Mouse (Mus musculus): ENCODE results near the gene Ttc6. TPM values are rescaled to one million over a fixed set of nuclear protein-coding genes. Genes with fewer than 3 reads are reported as not detected.

Ttc6 gene
- total RNA-seq, 2 experiments from 2014 or later = not detected

DNA sequence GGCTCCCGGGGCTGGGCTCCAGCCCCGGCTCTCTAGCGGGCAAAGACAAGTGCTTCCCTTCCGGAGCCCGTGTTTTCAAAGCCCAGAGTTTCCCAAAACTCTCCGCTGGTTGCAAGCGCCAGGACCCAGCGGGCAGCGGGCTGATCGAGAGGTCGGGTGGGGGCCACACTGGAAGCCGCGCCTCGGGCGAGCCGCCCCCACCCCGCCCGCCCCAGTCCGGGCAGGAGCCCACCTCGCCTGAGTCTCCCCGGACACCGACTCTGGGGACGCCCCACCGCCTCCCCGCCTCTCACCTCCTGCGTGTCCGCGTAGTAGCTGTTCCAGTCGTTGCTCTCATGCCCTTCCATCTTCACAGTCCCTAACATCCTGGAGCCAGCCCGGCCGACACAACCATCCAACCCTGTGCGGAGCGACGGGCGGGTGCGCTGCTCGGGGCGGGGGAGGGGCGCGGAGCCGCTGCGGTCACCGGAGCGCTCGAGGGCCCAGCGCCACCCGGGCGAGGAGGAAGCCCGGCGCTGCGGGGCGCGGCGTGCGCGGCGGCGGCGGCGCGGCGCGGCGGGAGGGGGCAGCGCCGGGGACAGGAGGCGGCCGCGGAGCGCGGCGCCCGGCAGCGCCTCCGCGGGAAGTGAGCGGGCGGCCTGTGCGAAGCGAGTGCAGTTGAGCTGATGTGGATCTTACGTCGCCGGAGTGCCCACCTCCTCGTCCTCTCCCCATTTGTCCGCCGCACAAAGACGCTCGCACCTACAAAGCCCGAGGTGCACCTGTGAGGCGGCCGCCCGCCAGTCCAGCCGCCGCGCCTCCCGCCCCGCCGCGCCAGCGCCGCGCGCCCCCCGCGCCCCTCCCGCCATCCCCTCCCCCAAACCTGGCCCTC is 18.3 kb upstream of the Ttc6 start:
- DNase-seq (ENCODE audit: low spot score) = no peak

DNA sequence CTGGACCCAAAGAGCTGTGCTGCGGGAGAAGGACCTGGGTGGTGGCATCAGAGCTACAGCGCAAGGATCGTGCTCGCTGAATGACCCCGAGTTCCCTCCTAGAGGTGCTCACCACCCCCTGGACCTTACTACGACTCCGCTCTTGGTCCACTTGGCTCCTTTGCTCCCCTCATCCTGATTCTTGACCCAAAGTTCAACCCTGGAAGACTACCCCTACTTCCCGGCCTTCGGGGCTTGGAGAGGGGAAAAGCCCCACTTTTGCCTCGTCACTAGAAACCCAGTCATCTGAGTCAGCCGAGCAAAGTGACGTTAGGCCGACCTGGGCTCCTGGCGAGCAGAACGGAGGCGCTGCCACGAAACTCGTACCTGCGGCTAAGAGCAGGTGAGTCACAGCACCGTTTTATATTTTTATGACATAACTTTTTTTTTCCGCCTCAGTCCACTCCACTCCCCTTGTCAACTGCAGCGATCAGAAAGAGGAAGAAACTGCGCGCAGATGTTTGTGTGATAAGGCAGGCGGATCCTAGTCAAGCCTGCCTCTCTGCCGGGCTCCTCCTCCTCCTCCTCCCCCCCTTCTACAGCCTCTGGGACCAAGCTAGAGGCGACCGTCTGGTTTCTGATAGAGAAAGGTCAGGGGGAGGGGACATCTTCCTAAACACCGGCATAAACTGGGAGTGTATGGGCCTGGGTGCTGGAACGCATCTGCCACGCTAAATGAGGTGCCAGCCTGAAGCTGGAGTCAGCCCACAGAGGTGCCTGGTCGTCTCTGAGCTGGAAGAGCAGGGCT is 17.3 kb upstream of the Ttc6 start, which contains the start of gene Foxa1:
Gene Foxa1 (minus strand): TSS at position 502 of the 787 bp plus-strand sequence.
- DNase-seq (ENCODE audit: low spot score) = no peak

DNA sequence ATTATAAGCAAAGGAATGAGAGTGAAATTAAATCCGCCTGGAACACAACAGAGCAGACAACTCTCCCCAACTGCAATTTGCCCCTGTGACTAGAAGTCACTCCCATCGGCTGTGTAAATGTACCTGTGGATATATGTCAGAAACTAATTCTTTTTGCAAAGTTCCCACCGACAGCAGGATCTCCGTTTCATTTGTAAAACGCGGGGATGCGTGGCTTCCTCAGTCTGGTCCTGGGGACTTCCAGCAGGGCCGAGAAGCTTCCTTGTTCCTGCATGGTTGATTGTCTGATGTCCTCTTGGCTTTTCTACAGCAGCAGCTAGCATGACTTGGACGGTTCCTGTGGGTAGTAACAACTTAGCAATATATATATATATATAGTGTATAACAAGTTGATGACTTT is 16.0 kb upstream of the Ttc6 start:
- DNase-seq (ENCODE audit: low spot score) = no peak

DNA sequence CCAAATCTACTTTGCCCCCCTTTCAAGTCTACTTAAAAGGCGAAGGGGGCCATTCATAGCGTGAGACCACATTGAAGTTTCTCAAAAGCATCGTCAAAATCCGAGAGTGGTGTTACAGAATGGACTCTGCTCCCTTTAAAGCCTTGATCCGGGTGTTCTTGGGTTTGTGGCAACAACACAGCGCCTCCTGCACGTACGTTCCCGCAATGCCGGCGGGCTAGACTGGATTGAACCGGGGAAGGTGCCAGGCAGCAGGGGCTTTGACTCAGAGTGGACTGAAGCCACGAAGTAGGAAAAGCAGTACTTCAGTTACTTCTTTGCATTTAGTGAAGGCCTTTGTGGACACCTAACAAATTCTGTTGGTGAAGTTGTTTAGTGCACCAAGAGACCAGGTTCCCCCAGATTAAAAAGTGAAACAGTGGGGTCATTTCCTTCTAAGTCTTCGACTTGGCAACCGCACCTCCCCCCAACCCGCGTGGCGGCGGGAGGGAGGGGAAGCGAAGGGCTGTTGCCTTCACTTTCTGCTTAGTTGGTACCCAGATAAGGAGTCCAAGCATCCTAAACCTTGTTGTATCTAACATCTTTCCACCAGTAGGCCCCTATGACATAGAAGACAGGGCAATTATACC is 15.4 kb upstream of the Ttc6 start:
- DNase-seq (ENCODE audit: low spot score) = no peak

DNA sequence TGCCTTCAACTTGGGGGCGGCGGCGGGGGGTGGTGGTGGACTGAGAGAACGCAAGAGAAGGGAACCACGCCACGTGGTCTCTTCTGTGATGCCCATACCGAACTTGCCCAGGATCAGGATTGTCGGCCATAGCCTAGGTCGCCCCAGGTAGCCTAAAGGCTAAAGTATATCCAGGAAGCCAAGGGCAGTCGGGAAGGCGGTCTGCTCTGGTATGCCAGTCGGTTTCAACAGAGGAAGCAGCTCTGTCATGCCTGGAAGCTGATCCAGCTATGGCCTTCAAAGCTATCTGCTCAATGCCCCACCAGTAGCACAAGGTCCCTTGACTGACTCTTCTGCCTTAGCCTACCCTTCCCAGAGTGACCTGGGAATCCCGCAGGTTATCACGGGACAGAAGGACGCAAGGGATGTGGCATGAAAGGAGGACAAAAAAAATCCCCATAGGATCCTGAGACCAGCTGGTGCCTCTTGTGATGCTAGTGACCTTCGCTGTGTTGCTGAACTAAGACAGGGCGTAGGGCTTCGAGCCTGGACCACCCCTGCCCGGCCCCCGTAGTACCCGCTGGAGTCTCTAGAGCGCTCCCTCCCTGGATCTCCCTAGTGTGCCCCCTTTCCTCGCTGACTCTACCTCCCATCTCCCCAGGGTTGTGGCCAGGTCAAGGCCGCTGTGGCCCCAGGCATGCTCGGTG is 14.8 kb upstream of the Ttc6 start:
- no peak for DNase-seq (ENCODE audit: low spot score)

DNA sequence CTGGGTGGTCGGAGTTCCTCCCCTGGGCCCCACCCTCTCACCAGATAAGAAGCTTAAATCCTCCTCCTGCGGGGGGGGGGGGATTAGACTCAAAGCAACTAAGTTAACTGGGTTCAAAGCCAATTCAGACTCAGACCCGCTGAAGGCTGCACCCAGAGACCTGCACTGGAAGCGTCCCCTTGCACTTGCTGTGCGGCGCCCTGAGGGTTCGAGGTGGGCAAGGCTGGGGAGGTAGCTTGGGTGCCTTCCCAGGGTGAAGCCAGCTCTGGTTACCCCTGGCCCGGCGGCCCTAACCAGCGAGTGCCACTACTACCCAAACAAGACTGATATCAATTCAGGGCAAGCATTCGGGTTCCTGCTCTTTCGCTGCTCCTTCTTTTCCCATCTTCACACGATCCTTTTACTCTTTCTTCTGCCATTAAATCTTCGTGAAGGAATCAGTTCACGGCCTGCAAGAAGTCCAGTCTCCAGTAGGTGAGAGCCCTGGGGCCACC is 14.2 kb upstream of the Ttc6 start:
- DNase-seq (ENCODE audit: low spot score) = no peak

DNA sequence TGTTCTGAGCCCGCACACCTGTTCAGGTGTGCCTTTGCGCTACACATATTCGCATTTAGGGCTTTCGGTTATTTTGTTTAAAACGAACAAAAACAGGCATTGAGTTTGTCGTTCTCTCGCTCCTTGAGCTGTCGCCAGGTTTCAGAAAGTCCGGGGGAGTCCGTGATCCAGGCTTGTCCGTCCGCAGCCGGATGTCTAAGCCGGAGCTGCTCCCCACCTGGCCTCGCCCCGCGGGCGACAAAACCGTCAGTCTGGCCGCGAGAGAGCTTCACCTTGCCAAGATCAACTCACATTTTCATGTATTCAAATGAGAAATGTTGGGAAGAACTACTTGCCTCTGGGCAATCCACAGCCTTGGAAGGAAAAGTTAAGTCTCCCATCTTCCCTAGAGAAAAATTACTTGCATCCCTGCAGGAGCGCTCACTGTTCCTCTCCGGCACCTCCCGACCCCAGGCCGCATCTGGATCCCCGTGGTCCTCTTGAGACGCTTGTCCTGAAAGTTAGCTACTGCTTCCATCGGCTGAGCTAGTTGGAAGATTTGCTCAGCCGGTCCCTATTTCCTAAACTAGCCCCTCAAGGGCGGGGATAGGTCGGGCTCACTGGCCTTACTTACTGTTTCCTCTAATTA is 13.6 kb upstream of the Ttc6 start:
- DNase-seq (ENCODE audit: low spot score) = no peak

DNA sequence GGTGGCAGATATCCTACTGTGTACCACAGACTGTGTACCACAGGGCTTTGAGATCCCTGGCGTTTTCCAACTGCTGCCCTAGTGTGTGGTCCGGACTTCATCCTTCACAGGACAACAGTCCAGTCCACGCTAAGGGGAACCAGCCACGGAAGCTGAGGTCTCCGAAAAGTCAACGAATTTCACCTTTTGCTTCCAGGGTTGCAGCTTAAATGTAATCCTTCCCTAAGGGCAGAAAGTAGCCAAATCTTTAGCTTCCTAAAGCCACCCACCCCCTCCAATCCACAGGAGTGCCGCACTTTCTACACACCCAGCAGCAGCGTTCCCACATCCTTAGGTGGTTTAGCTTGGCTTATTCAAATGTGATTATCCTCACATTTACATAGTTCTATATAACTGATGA is 13.0 kb upstream of the Ttc6 start:
- no peak for DNase-seq (ENCODE audit: low spot score)

DNA sequence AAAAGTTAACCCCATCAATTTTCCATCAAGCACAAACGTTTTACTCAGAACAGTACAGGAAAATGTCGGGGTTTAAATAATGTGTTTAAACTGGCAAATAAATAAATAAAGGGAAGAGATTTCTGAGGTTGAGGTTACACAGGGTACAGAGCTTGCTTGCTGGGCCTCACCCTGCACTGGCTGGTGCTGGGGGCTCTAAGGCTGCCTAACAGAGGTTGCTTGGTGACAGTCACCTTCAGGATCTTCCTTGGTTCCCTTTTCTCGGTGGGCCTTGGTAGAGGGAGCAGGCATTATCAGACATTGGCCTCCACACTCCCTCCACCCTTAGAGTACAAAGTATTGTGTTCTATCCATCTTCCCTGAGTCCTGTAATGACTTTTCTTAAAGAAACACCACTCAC is 11.6 kb upstream of the Ttc6 start:
- no peak for DNase-seq (ENCODE audit: low spot score)

DNA sequence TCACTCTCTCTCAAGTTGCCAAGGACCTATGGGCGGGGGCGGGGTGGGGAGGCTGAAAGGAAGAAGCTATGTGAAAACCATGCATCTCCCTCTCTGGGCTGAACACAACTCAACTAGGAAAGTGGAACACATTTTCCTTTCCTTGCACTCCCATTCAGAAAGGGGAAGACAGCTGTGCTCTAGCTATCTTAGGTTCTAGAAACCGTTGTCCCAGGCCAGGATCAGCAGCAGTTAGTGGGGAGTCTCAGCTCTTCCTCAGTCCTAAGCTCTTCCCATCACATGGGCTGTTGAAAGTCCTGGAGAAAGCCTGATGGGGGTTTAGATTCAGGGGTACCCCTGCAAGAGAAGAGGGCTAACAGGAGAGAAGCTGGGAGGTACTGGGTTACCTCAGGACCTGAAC is 9.8 kb upstream of the Ttc6 start:
- DNase-seq (ENCODE audit: low spot score) = no peak

DNA sequence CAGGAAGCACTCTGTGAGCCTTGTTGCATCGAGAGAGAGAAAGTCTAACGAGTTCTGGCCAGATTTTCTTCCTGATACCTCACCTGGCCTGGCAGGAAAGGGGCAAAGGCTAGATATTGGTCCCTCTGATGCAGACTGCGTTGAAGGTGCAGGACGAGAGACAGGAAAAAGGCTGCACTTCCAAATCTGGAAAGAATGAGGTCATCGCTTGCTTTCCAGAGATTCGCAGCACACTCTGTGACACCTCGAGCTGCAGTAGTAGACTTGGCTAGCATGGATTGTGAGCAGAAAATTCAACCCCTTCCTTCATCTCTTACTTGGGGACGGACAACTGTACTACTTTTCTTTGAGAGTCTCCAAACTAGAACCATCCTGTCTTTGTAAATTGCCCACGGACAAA is 7.9 kb downstream of the Ttc6 start:
- DNase-seq (ENCODE audit: low spot score) = no peak

DNA sequence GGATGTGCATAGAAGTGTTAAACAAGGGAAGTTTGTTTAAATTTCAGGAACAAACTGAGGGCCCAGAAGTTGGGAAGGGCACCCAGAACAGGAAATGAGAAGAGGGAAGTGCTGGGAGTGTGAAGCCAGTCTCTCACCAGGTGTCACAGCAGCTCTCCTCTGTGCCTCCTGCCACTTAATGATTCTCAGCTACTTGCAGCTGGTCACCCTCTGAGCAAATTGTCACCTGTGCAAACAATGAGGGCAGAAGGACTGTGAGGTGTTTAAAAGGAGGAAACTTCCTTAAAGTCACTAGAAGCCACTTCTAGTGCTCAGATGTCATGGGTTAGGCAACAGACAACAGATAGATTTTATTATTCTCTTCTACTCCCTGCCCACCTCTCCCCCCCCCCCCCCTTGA is 8.5 kb downstream of the Ttc6 start:
- DNase-seq (ENCODE audit: low spot score) = no peak

DNA sequence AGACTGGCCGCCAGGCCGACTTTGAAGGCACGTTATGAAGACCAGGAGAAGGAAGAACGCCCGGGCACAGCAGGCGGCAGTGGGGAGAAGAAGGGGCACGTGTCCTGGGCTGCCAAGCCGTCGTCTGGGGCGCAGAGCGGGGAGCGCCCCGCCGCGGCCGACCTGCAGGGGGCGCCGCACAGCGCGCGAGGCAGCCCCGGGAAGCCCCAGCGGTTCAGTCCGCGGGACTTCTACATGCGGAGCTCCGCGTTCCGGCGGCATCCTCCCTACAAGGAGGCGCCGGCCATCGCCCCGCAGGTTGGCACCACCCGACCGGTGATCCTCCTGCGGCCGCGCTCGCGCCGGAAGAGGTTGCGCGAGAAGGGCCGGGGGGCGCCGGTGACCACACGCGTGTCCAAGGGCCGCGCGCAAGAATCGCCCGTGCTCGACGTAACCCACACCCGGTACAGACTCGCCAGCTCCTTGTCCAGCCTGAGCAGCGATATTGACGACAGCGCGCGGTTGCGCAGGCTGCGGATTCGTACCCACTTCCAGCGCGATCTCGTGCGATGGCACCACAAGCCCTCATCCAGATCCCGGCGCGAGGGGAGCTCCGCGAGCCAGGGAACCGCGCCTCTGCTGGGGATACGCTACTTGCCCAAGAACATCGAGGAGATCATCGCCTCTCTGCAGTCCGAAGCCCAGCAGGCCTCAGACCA is 12.2 kb downstream of the Ttc6 start:
- DNase-seq (ENCODE audit: low spot score) = no peak

DNA sequence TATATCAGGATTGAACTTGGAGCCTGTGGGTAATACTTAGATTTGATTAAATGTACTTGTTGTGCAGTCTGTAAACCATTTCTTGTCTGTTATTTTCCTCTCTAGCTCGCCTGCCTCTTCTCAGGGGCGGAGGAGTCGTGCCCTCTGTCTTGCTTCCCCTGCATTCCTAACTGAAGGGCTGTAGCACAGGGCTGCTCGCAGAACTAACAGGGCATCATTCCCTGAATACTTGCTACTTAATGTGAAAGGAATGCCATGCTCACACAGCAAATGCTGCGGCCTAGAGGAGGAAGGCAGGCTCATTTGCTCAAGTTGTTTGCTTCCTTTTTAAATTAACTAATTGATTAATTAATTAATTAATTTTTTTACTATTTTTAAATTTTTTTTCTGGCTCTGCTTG is 43.7 kb downstream of the Ttc6 start:
- no peak for DNase-seq (ENCODE audit: low spot score)

DNA sequence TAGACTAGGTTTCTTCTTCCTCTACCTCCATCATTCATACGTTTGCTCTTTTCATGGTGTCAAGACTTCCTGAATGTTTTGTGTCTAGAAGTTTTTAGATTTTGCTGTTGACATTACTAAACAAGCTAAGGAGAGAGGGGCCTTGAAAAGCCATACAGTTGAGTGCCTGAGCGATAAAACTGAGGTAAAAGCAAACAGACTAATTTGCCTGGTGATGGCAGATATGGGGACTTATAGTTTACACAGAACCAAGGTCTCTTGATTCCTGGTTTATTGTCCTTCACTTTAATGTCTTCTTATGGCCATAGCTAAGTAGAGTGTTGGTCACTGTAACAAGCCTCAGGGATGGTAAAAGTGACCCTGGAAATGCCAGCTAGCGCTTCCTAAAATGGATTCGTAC is 51.2 kb downstream of the Ttc6 start:
- DNase-seq (ENCODE audit: low spot score) = no peak

DNA sequence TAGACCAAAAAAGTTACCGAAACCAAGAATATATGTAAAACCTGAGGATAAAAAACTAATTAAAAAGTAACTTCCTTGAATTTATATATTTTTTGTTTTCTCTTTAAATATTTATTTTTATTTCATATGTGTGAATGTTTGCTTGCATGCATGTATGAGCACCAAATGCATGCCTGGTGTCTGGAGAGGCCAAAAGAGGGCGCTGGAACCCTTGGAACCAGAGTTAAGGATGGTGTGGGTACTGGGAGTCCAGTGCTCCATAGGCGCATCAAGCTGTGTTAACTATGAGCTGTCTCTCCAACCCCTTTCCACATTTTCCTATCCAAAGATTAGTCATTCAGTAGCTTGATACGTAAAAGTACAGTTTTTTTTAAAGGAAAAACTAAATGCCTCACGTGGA is 58.1 kb downstream of the Ttc6 start:
- no peak for DNase-seq (ENCODE audit: low spot score)

DNA sequence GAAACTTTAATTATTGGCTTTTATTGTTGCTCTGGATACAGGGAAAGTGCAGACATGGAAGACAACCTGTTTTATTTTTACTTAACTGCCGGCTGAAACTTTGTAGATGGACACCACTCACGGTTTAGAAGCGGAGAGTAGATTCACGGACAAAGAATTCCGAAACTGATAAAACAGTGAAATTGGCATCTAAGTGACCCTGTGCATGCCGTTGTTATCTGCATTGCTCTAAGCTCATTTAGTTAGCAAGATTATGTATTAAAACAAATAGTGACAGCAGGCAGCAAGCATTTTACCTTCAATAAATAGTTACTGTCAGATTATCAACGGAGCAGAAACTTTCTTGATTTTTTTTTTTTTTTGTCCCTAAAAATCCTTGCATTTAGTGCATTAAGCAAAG is 59.4 kb downstream of the Ttc6 start:
- no peak for DNase-seq (ENCODE audit: low spot score)

DNA sequence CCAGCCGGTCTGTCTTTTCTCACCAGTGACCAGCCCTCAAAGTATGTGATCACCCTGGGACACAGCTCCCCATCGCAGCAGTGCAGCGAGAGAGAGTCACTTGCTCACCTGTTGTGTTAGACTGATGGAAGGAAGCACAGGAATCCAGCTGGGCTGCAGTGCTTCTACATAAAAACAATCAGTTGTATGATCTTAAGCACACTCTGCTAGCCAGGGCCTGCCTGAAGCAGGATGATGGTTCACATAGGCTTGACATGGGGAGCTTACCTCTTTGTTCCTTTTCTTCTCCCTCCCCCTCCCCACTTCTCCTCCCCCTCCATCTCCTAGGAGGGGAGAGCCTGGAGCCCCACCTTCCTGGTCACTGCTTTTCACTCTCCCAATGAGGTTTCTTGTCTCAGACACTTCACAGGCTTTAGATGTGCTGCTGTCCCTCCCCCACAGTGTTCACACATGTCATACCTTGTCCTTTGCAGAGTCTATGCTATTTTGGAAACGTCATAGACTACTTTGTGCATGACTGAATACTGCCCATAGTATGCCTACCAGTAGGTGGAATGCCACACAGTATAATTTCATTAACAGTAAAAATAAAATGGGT is 60.2 kb downstream of the Ttc6 start:
- no peak for DNase-seq (ENCODE audit: low spot score)

DNA sequence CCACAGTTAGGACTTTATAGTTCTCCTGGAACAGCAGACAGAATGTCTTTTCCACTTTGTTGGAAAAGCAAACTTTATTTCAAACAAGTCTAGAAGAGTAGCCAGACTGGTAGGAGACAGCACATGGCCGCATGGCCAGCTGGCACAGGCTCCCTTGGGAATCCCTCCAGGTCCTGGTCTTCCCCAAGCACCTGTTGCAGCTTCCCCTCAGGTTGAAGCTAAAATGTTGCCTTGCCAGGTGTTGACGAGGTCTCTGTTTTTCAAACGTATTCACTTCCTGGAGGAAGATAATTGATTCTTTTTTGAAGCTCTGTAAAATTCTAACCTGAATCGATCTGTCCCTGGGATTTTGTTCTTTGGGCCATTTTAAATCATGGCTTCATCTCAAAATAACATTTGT is 86.1 kb downstream of the Ttc6 start:
- DNase-seq (ENCODE audit: low spot score) = no peak

DNA sequence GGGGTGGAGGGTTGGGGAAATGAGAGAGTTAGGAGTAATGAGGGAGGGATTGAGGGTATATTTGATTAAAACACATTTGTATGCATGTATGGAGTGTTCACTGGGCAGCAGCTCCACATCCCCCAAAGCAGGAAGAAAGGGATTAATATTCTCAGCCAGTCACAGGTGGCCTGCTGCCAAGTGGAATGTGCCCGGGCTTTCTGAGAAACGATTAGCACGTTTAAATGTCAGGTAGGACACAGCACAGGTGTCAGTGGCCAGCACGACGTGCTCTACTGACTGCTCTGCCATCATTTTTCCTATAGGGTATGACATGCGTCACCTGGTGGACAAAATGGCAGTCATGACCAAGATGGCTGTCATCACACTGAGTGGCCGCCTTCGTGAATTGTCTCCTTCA is 86.8 kb downstream of the Ttc6 start:
- DNase-seq (ENCODE audit: low spot score) = no peak

Measured in gastrocnemius, adult 18-20 months (tissue).